Mouse (Mus musculus) ES-E14 (cell line): ENCODE measurements at regions not wholly inside any gene's neighbourhood (a gene's known extent, or its start where the extent isn't known, plus 50 kb on each side); places are given as distances from the start of the nearest gene placed in this dataset.

Experiments
- DNase-seq: peaks from one replicate; pipeline ENCODE4 v3.0.0-alpha.2; 2013; ENCODE audit warnings: low read depth, low spot score
- H3K27ac ChIP-seq: 2 replicates; pipeline ENCODE4 v1.5.1; 2012; ENCODE audit warnings: low read depth, mild to moderate bottlenecking, low read length, moderate library complexity, mixed read lengths; ENCODE audit not compliant: poor library complexity, insufficient read depth, severe bottlenecking
- H3K36me3 ChIP-seq: 2 replicates; pipeline ENCODE4 v1.6.1; 2012; ENCODE audit warnings: mild to moderate bottlenecking, low read length, moderate library complexity, mixed read lengths; ENCODE audit not compliant: control insufficient read depth, poor library complexity, insufficient read depth, severe bottlenecking
- H3K4me1 ChIP-seq, 2 experiments: fragments of 150-350 bp in 1 of 2; sonication (generic) in 1 of 2; 2 replicates each; pipeline ENCODE4 v1.6.1; 2012; ENCODE audit warnings: low read length in 2 of 2, mild to moderate bottlenecking in 1 of 2, mixed read lengths in 1 of 2; ENCODE audit not compliant: control insufficient read depth in 2 of 2, insufficient read depth in 2 of 2, poor library complexity in 1 of 2
- H3K4me3 ChIP-seq, 2 experiments: fragments of 150-350 bp in 1 of 2; sonication (generic) in 1 of 2; 2 replicates each; pipeline ENCODE4 v1.5.1; 2012; ENCODE audit warnings: low read length in 2 of 2, low read depth in 1 of 2, mild to moderate bottlenecking in 1 of 2, mixed read lengths in 1 of 2; ENCODE audit not compliant: insufficient read depth in 1 of 2, poor library complexity in 1 of 2, severe bottlenecking in 1 of 2
- H3K9ac ChIP-seq: 2 replicates; pipeline ENCODE4 v1.6.1; 2012; ENCODE audit warnings: low read depth, mild to moderate bottlenecking, low read length, mixed read lengths; ENCODE audit not compliant: poor library complexity, insufficient read depth, severe bottlenecking
- H3K9me3 ChIP-seq: fragments of 150-350 bp; sonication (generic); 2 replicates; pipeline ENCODE4 v1.6.1; 2012; ENCODE audit warnings: low read depth, mild to moderate bottlenecking, low read length; ENCODE audit not compliant: control insufficient read depth, insufficient read depth
- CHD2 ChIP-seq: IDR thresholded peaks from 2 replicates; pipeline ENCODE4 v1.6.1; 2014; ENCODE audit warnings: mild to moderate bottlenecking, low read depth, low read length, inconsistent platforms
- HCFC1 ChIP-seq: IDR thresholded peaks from 2 replicates; pipeline ENCODE4 v1.6.1; 2012; ENCODE audit warnings: low read length, inconsistent platforms, borderline replicate concordance; ENCODE audit not compliant: insufficient read depth
- MAFK ChIP-seq: IDR thresholded peaks from 2 replicates; pipeline ENCODE4 v1.6.1; 2014; ENCODE audit warnings: mild to moderate bottlenecking, low read depth, low read length, inconsistent platforms; ENCODE audit not compliant: insufficient read depth
- ZC3H11A ChIP-seq: IDR thresholded peaks from 2 replicates; pipeline ENCODE4 v1.6.1; 2012; ENCODE audit warnings: low read depth, mild to moderate bottlenecking, inconsistent platforms, low read length, borderline replicate concordance
- ZNF384 ChIP-seq: IDR thresholded peaks from 2 replicates; pipeline ENCODE4 v1.6.1; 2012; ENCODE audit warnings: low read depth, low read length, inconsistent platforms
- in situ Hi-C, 2 experiments: fragments of 600-800 bp; cut with MboI; formaldehyde crosslinking; loops; one replicate each; pipeline ENCODE4 v1.15.1; 2025; ENCODE audit warnings: low sequenced_read_pairs in 2 of 2, inconsistent platforms in 1 of 2; ENCODE audit not compliant: unreplicated experiment in 2 of 2

DNA sequence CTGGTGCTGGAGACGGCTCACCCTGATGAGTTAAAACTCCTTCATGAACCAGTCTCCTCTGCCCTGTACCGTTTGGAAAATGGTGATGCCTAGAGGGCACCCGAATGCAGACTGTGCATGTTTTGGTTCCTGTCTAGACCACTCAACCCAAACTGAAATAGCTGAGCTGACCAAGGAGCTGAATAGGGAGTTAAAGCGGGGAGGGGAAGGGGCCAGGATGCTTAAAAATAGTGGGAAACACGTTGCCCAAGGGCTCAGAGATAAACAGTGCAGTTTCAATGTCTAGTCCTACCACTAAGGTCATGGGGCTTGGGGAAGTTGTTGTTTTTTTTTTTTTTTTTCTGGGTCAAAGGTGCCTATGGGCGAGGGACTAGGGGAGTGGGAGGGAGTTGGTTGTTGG, 348.8 kb upstream of the Sall1 start:
- Histone ChIP-seq H3K36me3 (no peaks in the 10 kb centered on the region), H3K27ac (no peak overlapping the region), H3K4me3 (no peak overlapping the region), H3K9ac (no peak overlapping the region), H3K4me1 (no peaks in the 10 kb centered on the region), H3K9me3 (no peaks in the 10 kb centered on the region)
- no peak for TF ChIP-seq ZC3H11A
- TF ChIP-seq ZNF384: no peak
- TF ChIP-seq MAFK: no peak
- no peak for TF ChIP-seq CHD2
- no peak for TF ChIP-seq HCFC1
- in situ Hi-C loops: no loop called here
- DNase-seq: no peak

- no peak for DNase-seq
- H3K4me1 ChIP-seq: peaks cover 0 to 2% of the 10 kb centered on the region in 2 experiments; a peak in 1 of 4 replicates
- H3K36me3 ChIP-seq: no peaks in the 10 kb centered on the region
- no peak overlapping the region for H3K9ac ChIP-seq
- no peak overlapping the region for H3K4me3 ChIP-seq
- H3K9me3 ChIP-seq: no peaks in the 10 kb centered on the region
- H3K27ac ChIP-seq: no peak overlapping the region
- in situ Hi-C loops: no loop called here
- TF ChIP-seq HCFC1 (no peak), ZC3H11A (no peak), MAFK (no peak), CHD2 (no peak), ZNF384 (no peak)
Measured at GRCm38 (mm10) chr8:89388761-89389160, 344.8 kb upstream of the Sall1 start.

DNA sequence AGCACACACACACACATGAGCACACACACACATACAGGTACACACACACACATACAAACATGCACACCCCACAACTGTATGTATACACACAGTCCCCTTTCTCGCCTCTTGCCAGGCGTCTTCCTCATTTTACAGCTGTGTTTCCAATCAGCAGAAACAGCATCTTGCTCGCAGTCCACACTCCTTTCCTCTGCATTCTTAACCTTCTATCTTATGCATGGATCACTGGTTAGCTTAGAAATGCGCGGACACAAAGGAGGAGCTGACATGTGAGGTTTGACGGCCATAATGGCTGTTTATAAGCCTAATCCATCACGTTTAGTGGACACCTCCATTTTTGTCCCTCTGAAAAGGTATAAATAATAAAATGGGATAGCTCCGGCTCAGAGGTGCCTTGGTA, 343.3 kb upstream of the Sall1 start:
- Histone ChIP-seq H3K9me3 (no peaks in the 10 kb centered on the region), H3K36me3 (no peaks in the 10 kb centered on the region), H3K9ac (no peak overlapping the region), H3K4me3 (no peak overlapping the region), H3K27ac (no peak overlapping the region), H3K4me1 (peaks cover 0 to 2% of the 10 kb centered on the region in 2 experiments; a peak in 1 of 4 replicates)
- DNase-seq: no peak
- in situ Hi-C loops: no loop called here
- TF ChIP-seq ZC3H11A (no peak), CHD2 (no peak), ZNF384 (no peak), HCFC1 (no peak), MAFK (no peak)

DNA sequence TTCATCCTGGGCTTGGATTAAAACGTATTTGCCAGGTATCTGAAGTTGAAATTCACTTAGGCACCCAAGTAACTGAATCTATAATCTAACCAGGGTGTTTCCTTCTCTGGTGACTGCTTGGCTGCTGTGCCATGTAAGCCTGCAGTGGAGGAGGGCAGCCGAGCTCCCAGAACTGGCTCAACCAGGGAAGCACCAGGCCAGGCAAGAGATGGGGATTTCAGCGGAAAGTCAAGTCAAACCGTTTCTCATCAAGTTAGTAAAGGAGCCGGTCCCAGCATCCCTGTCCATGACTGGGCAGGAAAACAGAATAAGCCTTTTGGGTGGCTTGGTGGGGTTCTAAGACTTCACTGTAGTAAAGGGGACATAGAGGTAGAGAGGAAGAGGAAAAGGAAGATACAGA, 341.1 kb upstream of the Sall1 start:
- in situ Hi-C loops: no loop called here
- peaks cover 0 to 2% of the 10 kb centered on the region in 2 experiments; a peak in 1 of 4 replicates for H3K4me1 ChIP-seq

DNA sequence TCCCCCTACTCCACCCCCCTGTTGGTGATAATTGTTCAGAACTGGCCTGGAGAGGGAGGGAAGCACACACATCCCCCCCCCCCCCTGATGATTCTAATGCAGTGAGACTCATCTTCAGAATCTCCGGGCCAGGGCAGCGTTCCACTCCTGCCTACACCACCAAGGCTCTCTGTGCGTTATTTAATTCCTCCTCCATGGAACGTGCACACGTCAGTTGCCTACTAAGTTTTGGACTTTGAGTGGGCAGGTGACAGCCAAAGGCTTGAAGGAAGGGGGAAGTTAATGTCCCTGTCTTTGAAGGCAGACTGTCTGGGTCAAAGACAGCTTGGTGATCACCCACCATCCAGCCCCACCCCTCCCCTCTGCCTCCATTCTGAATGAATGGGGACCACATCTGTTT, 339.8 kb upstream of the Sall1 start:
- no peaks in the 10 kb centered on the region for H3K36me3 ChIP-seq
- H3K9ac ChIP-seq: no peak overlapping the region
- H3K27ac ChIP-seq: no peak overlapping the region
- no peak for DNase-seq
- H3K4me1 ChIP-seq: peaks cover 0 to 2% of the 10 kb centered on the region in 2 experiments; a peak in 1 of 4 replicates
- H3K4me3 ChIP-seq: no peak overlapping the region
- H3K9me3 ChIP-seq: no peaks in the 10 kb centered on the region
- in situ Hi-C loops: no loop called here
- no peak for TF ChIP-seq CHD2
- no peak for TF ChIP-seq ZC3H11A
- TF ChIP-seq HCFC1: no peak
- no peak for TF ChIP-seq ZNF384
- no peak for TF ChIP-seq MAFK

More for the DNA sequence above, 341.1 kb upstream of the Sall1 start:
- no peak overlapping the region for H3K9ac ChIP-seq
- H3K9me3 ChIP-seq: no peaks in the 10 kb centered on the region
- H3K27ac ChIP-seq: no peak overlapping the region
- no peak for DNase-seq
- TF ChIP-seq ZC3H11A (no peak), CHD2 (no peak), HCFC1 (no peak), MAFK (no peak), ZNF384 (no peak)
- no peaks in the 10 kb centered on the region for H3K36me3 ChIP-seq
- no peak overlapping the region for H3K4me3 ChIP-seq
